Mouse (Mus musculus): ENCODE data around the gene Cadm2. TPM values are rescaled to one million over a fixed set of nuclear protein-coding genes. Genes with fewer than 3 reads are reported as not detected.

The Cadm2 gene
- polyA plus RNA-seq, 1 experiment from 2014 or later = 2.1 TPM

DNA sequence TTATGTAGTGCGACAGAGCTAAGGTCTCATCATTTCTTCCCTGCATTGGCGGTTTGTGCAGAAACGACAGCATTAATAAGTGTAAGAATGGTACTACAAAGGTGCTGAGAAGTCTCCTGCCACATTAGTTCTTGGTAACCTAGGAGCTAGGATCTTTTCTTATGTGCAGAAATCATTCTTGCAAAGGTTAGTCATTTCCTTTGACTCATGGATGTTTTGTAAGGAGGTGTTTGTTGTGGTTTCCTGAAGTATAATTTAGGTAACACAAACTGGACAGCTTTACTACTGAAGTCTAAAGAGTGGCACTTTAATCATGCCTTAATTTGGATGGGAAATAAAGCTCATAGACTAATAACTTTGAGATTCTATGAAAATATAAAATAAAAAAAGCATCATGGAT is 153.7 kb downstream of the Cadm2 start:
- Histone ChIP-seq H3K4me1 (no peaks in the 10 kb centered on the region), H3K36me3 (no peaks in the 10 kb centered on the region), H3K27ac (no peak overlapping the region), H3K9ac (no peak overlapping the region), H3K4me2 (no peak overlapping the region), H3K27me3 (replicated peaks) (no peaks in the 10 kb centered on the region), H3K9me3 (no peaks in the 10 kb centered on the region), H3K4me3 (replicated peaks) (no peak overlapping the region)
- WGBS = 91% methylated on average over 3 of the region's 3 CpGs
- ATAC-seq (ENCODE audit: insufficient read depth, low FRiP score, low read depth) = no peak

DNA sequence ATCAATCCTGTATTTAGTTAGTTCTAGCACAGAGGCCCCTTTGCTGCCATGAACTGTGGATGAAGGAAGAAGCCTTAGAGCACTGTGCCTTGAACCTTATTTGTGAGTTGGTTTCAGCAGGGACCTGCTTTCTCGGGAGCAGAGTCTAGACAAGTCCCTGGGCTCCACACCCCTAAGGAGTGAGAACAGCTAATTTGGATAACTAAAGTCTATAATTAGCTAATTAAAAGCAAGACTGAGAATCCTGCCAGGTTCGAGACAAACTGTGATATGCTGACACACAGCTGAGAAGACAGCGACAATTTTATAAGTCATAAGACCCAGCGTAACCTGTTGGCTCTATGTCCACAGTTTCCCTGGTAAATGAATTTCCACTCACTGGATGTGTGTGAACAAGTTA is 184.4 kb downstream of the Cadm2 start:
- no peaks in the 10 kb centered on the region for H3K4me1 ChIP-seq
- no peak overlapping the region for H3K9ac ChIP-seq
- H3K27ac ChIP-seq = no peak overlapping the region
- no peaks in the 10 kb centered on the region for H3K9me3 ChIP-seq
- H3K4me2 ChIP-seq = no peak overlapping the region
- 76% methylated on average over 4 of the region's 4 CpGs for WGBS
- no peak for ATAC-seq (ENCODE audit: insufficient read depth, low FRiP score, low read depth)
- H3K36me3 ChIP-seq = no peaks in the 10 kb centered on the region
- H3K27me3 ChIP-seq (replicated peaks) = no peaks in the 10 kb centered on the region
- H3K4me3 ChIP-seq (replicated peaks) = no peak overlapping the region

DNA sequence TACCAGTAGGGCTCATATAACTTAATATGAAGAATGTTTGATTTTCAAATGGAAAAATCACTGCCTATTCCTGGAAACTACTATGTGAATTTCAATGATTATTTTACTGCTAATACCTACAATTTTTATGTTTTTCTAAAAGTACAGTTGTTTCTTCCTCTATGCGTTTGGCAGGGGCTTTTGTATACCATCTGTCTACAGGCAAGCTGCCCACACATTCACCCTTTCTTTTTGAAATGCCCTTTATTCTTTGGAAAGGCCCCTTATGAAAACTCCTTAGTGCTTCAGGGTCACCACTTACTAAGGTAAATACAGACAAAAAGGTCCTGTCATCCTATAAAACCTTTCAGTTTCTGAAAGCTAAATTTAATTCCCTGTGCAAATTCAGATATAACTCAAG is 195.3 kb downstream of the Cadm2 start:
- Histone ChIP-seq H3K27ac (no peak overlapping the region), H3K4me1 (no peaks in the 10 kb centered on the region), H3K4me2 (no peak overlapping the region), H3K27me3 (replicated peaks) (no peaks in the 10 kb centered on the region), H3K9ac (no peak overlapping the region), H3K9me3 (no peaks in the 10 kb centered on the region), H3K36me3 (no peaks in the 10 kb centered on the region), H3K4me3 (replicated peaks) (no peak overlapping the region)
- no peak for ATAC-seq (ENCODE audit: insufficient read depth, low FRiP score, low read depth)
- WGBS = 41% methylated on average over 1 of the region's 1 CpGs

DNA sequence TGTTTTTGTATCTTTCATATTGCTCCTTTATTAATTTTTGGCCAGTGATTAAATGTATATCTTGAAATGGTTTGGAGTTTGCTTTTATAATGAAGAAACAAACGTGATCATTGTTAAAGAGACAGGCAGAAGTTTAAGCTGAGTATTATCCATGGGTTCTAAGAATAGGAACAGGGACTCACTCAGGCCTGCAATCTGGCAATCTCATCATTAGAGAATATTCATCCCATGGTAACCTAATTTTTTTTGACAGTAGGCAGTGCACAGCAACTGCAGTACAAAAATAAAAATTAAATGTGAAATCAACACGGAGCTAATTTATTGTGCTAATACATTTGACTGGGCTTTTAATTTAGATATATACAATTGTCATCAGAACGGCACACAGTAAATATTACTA is 209.8 kb downstream of the Cadm2 start:
- no peak overlapping the region for H3K4me2 ChIP-seq
- H3K9ac ChIP-seq = no peak overlapping the region
- no peaks in the 10 kb centered on the region for H3K4me1 ChIP-seq
- no peaks in the 10 kb centered on the region for H3K36me3 ChIP-seq
- H3K27me3 ChIP-seq (replicated peaks) = no peaks in the 10 kb centered on the region
- H3K4me3 ChIP-seq (replicated peaks) = no peak overlapping the region
- no peaks in the 10 kb centered on the region for H3K9me3 ChIP-seq
- 60% methylated on average over 3 of the region's 3 CpGs for WGBS
- H3K27ac ChIP-seq = no peak overlapping the region
- ATAC-seq (ENCODE audit: insufficient read depth, low FRiP score, low read depth) = no peak

DNA sequence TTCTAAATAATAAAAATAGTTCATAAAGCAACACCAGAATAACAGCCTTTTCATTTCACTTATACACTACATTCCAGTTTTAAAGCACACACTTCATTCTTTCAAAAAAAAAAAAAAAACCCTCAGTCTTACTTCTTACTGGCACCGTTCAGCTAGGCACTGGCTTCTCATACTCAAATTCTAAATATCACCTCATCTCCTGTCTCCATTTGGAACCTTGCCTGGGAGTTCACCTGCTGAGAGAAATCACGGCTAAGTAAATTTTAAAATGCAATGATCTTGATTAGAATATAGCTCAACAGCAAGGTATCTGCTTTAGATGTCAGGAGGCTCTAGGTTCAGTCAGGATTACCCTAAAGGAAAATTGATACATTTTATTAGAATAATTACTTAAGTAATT is 210.2 kb downstream of the Cadm2 start:
- no peaks in the 10 kb centered on the region for H3K4me1 ChIP-seq
- WGBS = 62% methylated on average over 2 of the region's 2 CpGs

DNA sequence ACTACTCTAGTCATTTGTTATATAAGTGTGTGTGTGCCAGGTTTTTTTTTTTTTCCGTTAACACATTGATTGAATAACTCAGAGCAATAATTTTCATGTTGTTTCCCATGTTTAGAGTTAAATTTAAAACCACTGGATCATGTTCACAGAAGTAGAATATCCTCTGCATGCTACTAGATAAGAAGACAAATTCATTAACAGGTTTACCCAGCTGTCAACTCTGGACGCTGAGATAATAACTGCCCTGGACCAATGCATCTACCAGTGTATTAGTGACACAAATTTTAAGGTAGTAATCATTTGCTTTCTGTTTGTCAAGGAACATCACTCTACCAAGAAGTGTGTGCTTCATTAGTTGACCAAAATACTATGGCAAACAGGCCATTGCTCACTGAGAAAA is 253.0 kb downstream of the Cadm2 start:
- H3K4me2 ChIP-seq = no peak overlapping the region
- no peak overlapping the region for H3K27ac ChIP-seq
- no peaks in the 10 kb centered on the region for H3K27me3 ChIP-seq (replicated peaks)
- H3K4me3 ChIP-seq (replicated peaks) = no peak overlapping the region
- H3K36me3 ChIP-seq = no peaks in the 10 kb centered on the region
- H3K4me1 ChIP-seq = no peaks in the 10 kb centered on the region
- no peaks in the 10 kb centered on the region for H3K9me3 ChIP-seq
- no peak for ATAC-seq (ENCODE audit: insufficient read depth, low FRiP score, low read depth)
- H3K9ac ChIP-seq = no peak overlapping the region
- WGBS = 72% methylated on average over 2 of the region's 2 CpGs

More for the DNA sequence above, 210.2 kb downstream of the Cadm2 start:
- no peak for ATAC-seq (ENCODE audit: insufficient read depth, low FRiP score, low read depth)
- no peak overlapping the region for H3K4me2 ChIP-seq
- H3K27ac ChIP-seq = no peak overlapping the region
- no peak overlapping the region for H3K9ac ChIP-seq
- H3K4me3 ChIP-seq (replicated peaks) = no peak overlapping the region
- no peaks in the 10 kb centered on the region for H3K27me3 ChIP-seq (replicated peaks)
- no peaks in the 10 kb centered on the region for H3K36me3 ChIP-seq
- H3K9me3 ChIP-seq = no peaks in the 10 kb centered on the region

DNA sequence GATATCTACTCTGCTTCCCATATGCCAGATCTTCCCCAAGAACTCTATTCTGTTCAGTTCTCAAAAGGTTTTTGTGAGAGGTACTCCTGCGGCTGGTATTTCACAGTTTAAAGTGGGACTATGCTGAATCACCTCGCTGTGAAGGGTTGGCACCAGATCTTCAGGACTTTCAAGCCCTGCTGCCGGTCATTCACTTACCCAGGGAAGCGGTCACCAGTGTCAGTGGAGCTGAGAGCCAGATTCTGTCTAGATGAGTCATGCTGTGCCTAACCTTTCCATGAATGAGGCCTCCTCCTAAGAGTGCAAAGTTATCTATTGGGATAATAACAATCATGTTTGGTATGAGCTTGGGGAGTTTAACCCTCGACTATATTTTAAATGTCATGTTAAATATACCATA is 272.7 kb downstream of the Cadm2 start:
- Histone ChIP-seq H3K36me3 (no peaks in the 10 kb centered on the region), H3K4me3 (replicated peaks) (no peak overlapping the region), H3K27me3 (replicated peaks) (no peaks in the 10 kb centered on the region), H3K4me1 (no peaks in the 10 kb centered on the region), H3K9ac (no peak overlapping the region), H3K27ac (no peak overlapping the region), H3K9me3 (no peaks in the 10 kb centered on the region), H3K4me2 (no peak overlapping the region)
- WGBS = 80% methylated on average over 5 of the region's 5 CpGs
- no peak for ATAC-seq (ENCODE audit: insufficient read depth, low FRiP score, low read depth)

DNA sequence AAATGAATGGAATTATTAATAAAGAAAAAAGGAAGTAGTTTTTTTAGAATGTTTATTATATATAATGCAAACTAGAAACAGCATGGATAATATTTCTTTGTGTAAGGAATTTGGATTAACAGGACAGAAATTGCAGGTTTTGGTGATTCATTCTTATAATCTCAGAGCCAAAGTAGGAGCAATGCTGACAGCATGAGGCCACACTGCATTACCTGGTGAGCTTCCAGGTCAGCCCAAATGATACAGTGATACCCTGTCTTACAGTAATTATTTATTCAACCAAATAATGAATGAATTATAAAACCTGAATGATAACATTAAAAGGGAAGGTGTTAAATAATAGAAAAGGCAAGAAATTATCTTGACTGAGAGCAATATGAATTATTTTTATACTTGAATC is 273.1 kb downstream of the Cadm2 start:
- H3K4me3 ChIP-seq (replicated peaks) = no peak overlapping the region
- no peaks in the 10 kb centered on the region for H3K9me3 ChIP-seq
- no peaks in the 10 kb centered on the region for H3K36me3 ChIP-seq
- no peaks in the 10 kb centered on the region for H3K27me3 ChIP-seq (replicated peaks)
- no peak overlapping the region for H3K4me2 ChIP-seq
- H3K4me1 ChIP-seq = no peaks in the 10 kb centered on the region
- no peak for ATAC-seq (ENCODE audit: insufficient read depth, low FRiP score, low read depth)
- H3K9ac ChIP-seq = no peak overlapping the region
- H3K27ac ChIP-seq = no peak overlapping the region

DNA sequence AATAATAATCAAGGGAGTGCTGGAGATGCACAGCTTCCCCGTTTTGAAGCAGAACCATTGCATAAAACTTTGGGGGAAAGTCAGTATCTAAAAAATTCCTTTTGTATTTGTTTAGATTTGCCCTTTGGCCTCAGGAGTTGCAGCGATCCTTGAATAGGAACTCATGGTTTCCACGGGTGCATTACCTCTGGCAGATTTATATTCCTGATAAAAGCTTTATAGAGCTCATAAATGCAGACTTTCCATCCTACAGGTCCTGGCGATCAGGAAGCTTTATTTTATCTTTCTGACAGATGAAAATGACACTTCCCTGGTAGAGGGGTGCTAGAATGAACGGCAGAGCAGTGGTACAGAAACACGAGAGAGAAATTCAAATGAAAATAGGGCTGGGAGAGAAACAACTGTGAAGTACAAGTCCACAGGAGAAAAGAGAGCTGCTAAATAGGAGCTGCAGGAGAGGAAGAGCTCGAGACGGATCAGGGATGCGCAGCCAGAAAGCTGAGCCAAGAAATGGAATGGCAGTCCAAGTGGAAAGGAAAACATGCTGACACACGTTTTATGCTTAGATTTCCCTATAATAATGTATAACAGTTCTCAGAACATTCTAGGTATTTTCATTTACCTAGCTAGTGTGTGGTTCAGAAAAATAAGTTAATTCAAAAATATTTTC is 274.0 kb downstream of the Cadm2 start:
- WGBS = 40% methylated on average over 10 of the region's 10 CpGs
- no peak overlapping the region for H3K9ac ChIP-seq
- H3K4me3 ChIP-seq (replicated peaks) = no peak overlapping the region
- no peaks in the 10 kb centered on the region for H3K27me3 ChIP-seq (replicated peaks)
- no peaks in the 10 kb centered on the region for H3K36me3 ChIP-seq
- H3K4me2 ChIP-seq = no peak overlapping the region
- H3K9me3 ChIP-seq = no peaks in the 10 kb centered on the region
- no peak for ATAC-seq (ENCODE audit: insufficient read depth, low FRiP score, low read depth)
- no peaks in the 10 kb centered on the region for H3K4me1 ChIP-seq
- no peak overlapping the region for H3K27ac ChIP-seq

DNA sequence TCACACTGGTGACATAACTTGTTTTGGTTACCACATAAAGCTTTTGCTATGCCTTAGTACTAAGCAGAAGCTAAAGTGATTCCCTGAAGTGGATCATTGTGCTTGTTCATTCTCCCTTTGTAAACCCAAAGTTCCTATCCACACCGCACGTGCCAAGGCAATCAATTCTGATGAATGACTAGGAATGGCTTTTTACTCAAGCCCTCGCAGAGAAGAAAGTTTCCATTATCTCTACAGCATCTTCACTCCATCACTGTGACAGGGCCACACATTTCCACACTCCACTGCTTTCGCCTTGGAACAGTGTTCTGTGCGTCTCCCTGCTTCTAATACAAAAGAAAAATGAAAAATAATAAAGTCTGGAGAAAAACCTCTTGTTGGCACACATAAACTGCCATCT is 276.5 kb downstream of the Cadm2 start:
- Histone ChIP-seq H3K36me3 (no peaks in the 10 kb centered on the region), H3K4me2 (no peak overlapping the region), H3K9me3 (no peaks in the 10 kb centered on the region), H3K27me3 (replicated peaks) (no peaks in the 10 kb centered on the region), H3K4me3 (replicated peaks) (no peak overlapping the region), H3K4me1 (no peaks in the 10 kb centered on the region), H3K27ac (no peak overlapping the region), H3K9ac (no peak overlapping the region)
- 26% methylated on average over 5 of the region's 5 CpGs for WGBS
- ATAC-seq (ENCODE audit: insufficient read depth, low FRiP score, low read depth) = no peak

DNA sequence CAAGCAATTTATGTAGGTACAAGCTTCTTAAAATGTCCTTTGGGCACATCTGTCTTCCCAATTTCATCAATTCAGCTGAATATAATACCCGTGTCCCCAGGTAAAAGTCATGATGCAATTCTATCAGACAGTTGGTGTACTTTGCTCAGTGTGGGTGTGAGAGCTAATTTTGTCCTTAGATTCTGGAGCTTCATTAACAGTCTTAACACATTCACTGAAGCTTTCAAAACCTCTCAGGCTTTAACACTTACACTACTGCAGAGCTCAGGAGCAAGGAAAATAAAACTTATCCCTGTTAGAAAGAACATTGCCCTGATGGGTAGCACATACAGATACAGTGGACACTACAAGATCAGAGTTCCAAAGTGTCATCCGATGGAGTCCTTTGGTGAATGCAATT is 309.7 kb downstream of the Cadm2 start:
- Histone ChIP-seq H3K27ac (no peak overlapping the region), H3K4me3 (replicated peaks) (no peak overlapping the region), H3K9ac (no peak overlapping the region), H3K4me2 (no peak overlapping the region), H3K9me3 (no peaks in the 10 kb centered on the region), H3K36me3 (no peaks in the 10 kb centered on the region), H3K27me3 (replicated peaks) (no peaks in the 10 kb centered on the region), H3K4me1 (no peaks in the 10 kb centered on the region)
- no peak for ATAC-seq (ENCODE audit: insufficient read depth, low FRiP score, low read depth)
- WGBS = 78% methylated on average over 2 of the region's 2 CpGs

DNA sequence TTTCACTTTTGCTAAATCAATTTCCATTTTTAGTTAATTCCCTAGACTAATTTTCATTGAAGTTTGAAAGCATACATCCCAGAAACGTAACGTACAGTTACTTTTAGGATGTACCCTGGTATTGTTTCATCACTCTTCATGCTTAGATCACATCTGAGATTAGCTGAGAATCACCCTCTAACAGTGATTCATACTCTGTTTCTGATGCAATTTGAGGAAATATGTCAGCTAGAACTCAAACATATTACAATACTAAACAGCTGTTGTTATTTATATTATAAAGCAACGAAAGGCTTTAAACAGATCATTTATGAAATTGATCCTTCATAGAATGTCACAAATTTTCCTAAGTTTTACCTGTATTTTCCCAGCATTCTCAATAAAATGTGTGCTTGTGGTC is 336.0 kb downstream of the Cadm2 start:
- no peak overlapping the region for H3K4me3 ChIP-seq (replicated peaks)
- no peaks in the 10 kb centered on the region for H3K36me3 ChIP-seq
- H3K9me3 ChIP-seq = no peaks in the 10 kb centered on the region
- no peak overlapping the region for H3K4me2 ChIP-seq
- no peak for ATAC-seq (ENCODE audit: insufficient read depth, low FRiP score, low read depth)
- 86% methylated on average over 3 of the region's 3 CpGs for WGBS
- H3K9ac ChIP-seq = no peak overlapping the region
- no peaks in the 10 kb centered on the region for H3K4me1 ChIP-seq
- H3K27me3 ChIP-seq (replicated peaks) = no peaks in the 10 kb centered on the region
- no peak overlapping the region for H3K27ac ChIP-seq

DNA sequence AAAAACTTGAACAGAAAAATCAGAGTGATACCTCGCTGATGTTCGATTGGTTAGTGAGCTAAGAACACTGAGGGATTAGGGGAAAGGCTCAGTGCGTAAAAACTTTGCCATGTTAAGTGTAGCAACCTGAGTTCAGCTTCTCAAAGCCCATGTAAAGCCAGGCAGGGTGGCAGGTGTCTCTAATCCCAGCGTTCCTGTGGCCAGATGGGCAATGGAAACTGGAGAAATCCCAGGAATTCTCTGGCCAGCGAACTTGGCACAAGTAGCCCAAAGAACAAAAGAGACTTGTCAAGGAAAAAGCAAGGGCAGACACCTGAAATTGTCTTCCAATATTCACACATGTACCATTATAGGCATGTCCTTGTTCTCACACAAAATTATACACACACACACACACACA is 377.1 kb downstream of the Cadm2 start:
- Histone ChIP-seq H3K9ac (no peak overlapping the region), H3K4me3 (replicated peaks) (no peak overlapping the region), H3K9me3 (no peaks in the 10 kb centered on the region), H3K4me1 (no peaks in the 10 kb centered on the region), H3K27me3 (replicated peaks) (no peaks in the 10 kb centered on the region), H3K36me3 (no peaks in the 10 kb centered on the region), H3K27ac (no peak overlapping the region), H3K4me2 (no peak overlapping the region)
- no peak for ATAC-seq (ENCODE audit: insufficient read depth, low FRiP score, low read depth)
- WGBS = 82% methylated on average over 5 of the region's 5 CpGs

All from stomach, embryonic 15.5 days (tissue).